Mouse (Mus musculus) urinary bladder, postnatal 36 days (tissue): ENCODE measurements around the gene Rpn1.

Experiments
- DNase-seq, 2 experiments: peaks; one replicate each; pipeline ENCODE4 v3.0.0; 2022; ENCODE audit warnings: low spot score in 2 of 2, mixed read lengths in 1 of 2

Rpn1 gene

GRCm38 (mm10) chr6:88084278-88085151 is at the start of gene Rpn1:
Gene Rpn1 (plus strand): TSS chr6:88084482.
- DNase-seq = peak; percentile 97 to 98

- DNase-seq = no peak
These were observed 46.7 kb upstream of the Rpn1 start for GRCm38 (mm10) chr6:88037471-88038045.

- DNase-seq = no peak
These were observed 44.9 kb upstream of the Rpn1 start for GRCm38 (mm10) chr6:88039426-88039825.

- DNase-seq = no peak
These were observed 43.1 kb upstream of the Rpn1 start for GRCm38 (mm10) chr6:88041221-88041620.

GRCm38 (mm10) chr6:88042336-88042735 is 41.9 kb upstream of the Rpn1 start:
- DNase-seq = no peak

GRCm38 (mm10) chr6:88044234-88044576 is 40.1 kb upstream of the Rpn1 start:
- DNase-seq = no peak

- peak; percentile 93 to 97 for DNase-seq
These were observed 39.5 kb upstream of the Rpn1 start, which contains the start of gene Rab7 for GRCm38 (mm10) chr6:88044577-88045405. Gene Rab7 (minus strand): TSS chr6:88045270.

- DNase-seq = no peak
These were observed 38.9 kb upstream of the Rpn1 start for GRCm38 (mm10) chr6:88045406-88045766.

- no peak for DNase-seq
These were observed 36.4 kb upstream of the Rpn1 start for GRCm38 (mm10) chr6:88047853-88048252.

- no peak for DNase-seq
These were observed 35.3 kb upstream of the Rpn1 start for GRCm38 (mm10) chr6:88049008-88049407.

- no peak for DNase-seq
These were observed 33.1 kb upstream of the Rpn1 start for GRCm38 (mm10) chr6:88051206-88051605.

GRCm38 (mm10) chr6:88053228-88054080 is 30.8 kb upstream of the Rpn1 start:
- no peak for DNase-seq

- no peak for DNase-seq
These were observed 30.0 kb upstream of the Rpn1 start for GRCm38 (mm10) chr6:88054081-88054835.

- no peak for DNase-seq
These were observed 28.6 kb upstream of the Rpn1 start for GRCm38 (mm10) chr6:88055663-88056062.

- DNase-seq = no peak
These were observed 27.4 kb upstream of the Rpn1 start for GRCm38 (mm10) chr6:88056866-88057265.

- DNase-seq = no peak
These were observed 24.4 kb upstream of the Rpn1 start for GRCm38 (mm10) chr6:88059903-88060302.

GRCm38 (mm10) chr6:88060602-88061001 is 23.7 kb upstream of the Rpn1 start:
- DNase-seq = no peak

GRCm38 (mm10) chr6:88061406-88061805 is 22.9 kb upstream of the Rpn1 start:
- DNase-seq = no peak

GRCm38 (mm10) chr6:88062398-88062797 is 21.9 kb upstream of the Rpn1 start:
- DNase-seq = no peak

GRCm38 (mm10) chr6:88064072-88064642 is 20.1 kb upstream of the Rpn1 start:
- no peak for DNase-seq
